Mouse (Mus musculus) urinary bladder, postnatal 25 days (tissue): ENCODE data around the gene Dennd2a.

Experiments
- DNase-seq: peaks from one replicate; pipeline ENCODE4 v3.0.0; 2022; ENCODE audit warnings: low spot score

The Dennd2a gene

DNA sequence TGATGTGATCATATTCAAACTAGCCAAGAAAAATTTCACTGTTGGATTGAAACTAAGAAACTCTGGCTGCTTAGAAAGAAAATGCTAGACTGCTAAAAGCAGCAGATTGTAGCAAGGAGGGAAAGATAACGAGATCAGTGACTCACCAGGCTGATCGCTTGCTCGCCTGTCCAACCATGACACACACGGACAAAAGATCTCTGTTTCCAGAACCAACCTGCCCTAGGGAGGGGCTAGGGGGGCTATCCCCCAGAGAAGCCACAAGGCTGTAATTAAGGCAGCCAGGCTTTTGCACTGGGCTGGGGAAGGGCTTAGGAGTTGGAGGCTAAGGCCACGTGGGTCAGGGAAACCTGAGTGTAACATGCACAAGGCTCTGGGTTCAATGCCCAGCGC, 41.9 kb downstream of the Dennd2a start:
- DNase-seq, result no peak

DNA sequence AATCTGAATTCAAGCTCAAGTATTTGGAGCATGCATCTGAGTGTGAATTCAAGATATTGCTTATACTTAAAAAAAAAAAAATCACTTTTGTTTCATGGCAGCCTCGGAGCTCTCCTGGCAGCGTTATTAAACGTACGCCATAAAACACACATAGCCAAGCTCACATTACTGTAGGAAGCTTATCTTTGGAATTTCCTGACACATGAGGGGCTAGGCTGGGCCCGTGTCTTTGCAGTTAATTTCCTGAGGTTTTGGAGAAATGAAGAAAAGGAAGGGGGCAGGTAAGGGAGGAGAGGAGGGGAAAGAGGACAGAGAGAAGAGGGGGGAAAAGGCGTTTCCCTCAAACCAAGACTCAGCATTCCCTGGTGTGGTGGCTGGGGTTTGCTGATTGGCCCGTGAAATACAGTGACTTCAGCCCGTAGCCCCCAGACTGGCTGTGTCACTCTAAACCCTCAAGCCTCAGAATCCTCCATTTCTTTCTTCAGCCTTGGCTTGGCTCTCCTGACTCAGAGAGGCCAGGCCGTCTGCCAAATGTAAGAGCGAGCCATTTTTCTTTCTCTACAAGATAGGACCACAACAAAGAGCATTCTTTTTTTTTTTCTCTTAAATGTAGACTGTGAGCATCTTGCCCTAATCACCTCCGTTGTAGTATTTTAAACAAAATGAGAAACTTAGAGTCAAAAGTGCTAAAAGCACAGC, 42.5 kb downstream of the Dennd2a start:
- no peak for DNase-seq

DNA sequence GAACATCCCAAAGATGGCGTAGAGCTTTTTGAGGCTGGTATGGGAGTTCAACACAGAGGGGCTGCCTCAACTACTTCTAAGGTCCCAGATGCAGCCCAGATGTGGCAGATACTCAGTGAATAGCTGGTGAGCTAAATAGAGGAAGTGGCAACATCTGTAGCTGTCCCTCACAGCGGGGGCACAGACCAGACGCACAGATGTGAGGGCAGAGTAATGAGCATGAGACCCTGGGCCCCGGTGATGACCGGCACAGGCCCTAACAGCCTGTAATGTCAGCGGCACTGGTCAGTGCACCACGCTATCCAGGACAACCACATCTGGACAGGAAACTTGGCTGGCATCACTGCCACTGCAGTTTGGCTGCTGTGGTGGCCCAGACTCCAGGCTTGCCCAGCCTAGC, 54.2 kb downstream of the Dennd2a start:
- DNase-seq, result no peak

DNA sequence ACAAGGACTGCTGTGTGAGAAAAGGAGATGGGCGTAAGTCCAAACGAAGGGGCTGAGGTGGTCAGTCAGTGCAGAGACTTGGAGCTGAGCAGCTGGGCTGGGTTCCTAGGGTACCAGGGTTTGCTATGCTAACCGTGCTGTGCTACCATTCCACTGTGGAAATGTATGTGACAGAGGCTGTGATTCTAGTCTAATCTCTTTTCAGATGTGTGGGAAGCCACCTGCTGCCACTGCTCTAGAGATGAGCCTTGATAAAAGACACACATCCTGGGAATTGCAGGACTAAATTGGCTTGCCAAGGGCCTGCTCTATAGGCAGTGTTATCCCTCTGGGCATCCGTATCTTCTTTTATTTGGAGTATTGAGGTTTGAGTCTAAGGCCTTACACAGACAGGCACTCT, 60.5 kb downstream of the Dennd2a start:
- DNase-seq, result no peak

DNA sequence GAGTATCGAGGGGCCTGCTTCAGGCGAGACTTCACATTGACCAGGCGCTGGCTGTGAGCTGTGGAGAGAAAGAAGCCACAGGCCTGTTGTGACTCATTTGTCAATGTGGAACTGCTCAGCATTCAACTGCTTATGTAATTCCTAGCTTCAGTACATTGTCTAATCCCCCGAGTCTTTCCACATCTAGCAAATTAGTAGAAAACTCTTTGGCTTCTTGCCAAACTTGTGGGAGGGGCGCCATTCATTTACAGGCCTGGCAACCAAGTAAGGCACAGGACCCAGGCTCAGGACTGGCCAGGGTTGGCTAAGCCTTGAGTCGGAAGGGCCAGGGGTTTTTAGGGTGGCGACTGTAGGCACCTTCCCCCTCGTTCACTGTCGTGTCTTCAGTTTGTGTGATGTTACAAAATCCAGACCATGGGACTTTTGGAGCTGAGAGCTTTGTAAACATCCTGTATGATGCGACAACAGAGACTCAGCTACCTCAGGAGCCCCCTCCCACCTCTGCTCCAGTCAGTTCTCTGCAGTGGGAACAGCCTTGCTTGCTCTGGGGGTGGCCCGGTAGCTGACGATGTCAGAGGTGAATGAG, 64.4 kb downstream of the Dennd2a start:
- DNase-seq, result peak; percentile 31

DNA sequence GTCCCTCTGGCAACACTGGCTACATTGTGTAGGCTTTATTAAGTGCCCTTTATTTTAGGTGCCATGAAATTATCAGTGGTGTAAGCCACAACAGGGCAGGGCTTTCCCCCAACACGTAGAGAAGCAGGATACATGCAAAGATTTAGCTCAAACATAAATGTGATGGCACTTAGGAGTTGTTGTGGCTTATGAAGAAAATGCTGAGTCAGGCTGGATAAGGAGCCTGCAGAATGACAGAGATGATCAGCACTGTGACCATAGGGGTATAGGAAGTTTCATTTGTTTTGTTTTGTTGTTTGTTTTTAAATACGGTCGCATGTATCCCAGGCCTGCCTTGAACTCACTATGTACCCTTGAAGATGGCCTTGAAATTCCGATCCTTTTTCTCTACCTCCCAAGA, 65.5 kb downstream of the Dennd2a start:
- no peak for DNase-seq

DNA sequence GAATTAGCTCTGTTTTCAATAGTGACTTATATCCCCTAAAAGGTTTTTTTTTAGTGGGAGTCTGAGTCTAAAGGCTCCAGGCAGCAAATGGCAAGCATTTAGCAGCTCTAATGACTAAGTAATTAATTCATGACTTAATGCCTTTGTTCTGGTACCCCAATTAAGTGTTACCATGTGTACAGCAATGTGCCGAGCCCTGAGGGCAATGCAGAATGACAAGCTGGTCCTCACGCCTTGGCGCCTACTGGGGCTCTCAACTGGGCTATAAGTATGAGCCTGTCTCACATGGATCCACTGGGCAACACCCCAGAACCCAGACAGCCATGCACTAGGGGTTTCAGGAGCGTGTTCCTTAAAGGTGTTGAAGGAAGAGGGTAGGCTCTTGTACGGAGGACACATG, 66.5 kb downstream of the Dennd2a start:
- no peak for DNase-seq

DNA sequence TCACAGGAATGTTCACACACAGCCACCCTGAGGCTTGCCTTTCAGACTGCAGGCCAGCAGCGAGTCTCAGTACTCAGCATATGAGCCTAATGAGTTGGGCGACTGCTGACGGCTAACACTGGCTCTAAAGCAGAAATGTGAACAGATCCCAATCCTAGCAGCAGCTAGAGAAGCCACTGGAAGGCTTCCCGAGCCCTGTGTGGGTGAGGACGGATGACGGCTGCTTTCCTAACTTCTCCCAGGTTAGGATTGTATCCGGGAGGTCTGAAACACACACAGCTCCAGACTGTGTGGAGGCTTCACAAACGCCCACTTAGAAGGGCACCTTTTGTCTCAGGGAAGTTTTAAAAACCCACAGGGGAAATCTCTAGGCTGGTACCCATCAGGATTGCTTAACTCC, 69.4 kb downstream of the Dennd2a start:
- no peak for DNase-seq

DNA sequence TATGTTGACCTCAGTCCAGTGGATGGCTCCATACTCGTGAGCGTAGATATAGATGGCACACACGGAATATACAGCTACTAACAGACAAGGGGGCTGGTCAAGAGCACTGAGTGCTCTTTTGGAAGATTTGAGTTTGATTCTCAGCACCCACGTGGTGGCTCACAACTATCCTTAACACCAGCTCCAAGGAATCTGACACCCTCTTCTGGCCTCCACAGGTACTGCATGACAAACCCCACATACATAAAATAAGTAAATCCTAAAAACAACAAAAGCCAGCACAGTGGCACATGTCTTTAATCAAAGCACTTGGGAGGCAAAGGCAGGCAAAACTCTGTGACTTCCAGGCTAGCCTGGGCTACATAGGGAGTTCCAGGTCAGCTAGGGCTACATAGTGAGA, 74.0 kb downstream of the Dennd2a start:
- no peak for DNase-seq

DNA sequence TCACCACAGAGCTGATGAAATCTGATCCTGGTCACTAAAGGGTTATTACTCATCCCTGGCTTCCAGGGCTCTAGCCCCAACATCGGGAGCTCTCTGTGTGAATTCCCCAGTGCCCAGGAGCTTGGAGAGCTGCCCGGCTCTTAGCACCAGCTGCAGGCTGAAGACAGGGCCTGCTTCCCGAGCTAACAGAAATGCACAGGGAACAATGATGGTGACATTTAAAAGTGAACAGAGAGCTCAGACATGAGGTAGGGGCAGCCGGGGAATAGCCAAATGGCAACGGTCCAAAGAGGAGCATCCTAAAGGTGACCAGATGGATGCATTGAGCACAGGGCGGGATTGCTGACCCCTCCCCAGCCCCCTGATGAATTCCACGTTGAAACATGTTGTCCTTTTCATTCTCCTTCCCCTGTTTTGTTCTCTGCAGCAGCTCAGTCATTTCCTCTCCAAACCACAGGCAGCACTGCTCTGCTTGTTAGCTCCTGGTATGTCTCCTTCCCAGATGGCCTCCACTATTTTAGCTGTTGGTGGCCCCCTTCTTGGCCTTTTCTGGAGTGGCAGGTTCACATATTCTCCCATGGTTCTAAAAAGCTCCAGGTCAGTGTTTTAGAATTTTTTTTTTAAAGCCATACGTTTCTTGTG, 79.0 kb downstream of the Dennd2a start:
- DNase-seq, result no peak

DNA sequence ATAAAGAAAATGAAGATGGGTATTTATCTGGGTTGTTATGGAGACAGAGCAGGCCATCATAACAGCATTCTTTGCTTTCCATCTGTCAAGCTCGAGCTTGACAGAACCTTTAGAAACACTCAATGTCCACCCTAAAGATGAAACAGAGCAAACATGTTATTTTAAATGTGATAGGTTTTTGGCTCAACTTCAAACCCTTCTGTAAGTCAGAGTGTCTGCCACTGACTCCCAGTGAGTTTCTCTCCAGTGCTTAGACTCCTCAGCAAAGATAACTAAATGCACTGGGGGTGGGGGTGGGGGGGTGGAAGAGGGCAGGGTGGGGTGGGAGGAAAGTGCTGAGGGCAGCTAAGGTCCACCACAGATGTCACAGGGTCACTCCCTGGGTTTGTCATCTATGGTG, 81.0 kb downstream of the Dennd2a start:
- DNase-seq, result no peak

DNA sequence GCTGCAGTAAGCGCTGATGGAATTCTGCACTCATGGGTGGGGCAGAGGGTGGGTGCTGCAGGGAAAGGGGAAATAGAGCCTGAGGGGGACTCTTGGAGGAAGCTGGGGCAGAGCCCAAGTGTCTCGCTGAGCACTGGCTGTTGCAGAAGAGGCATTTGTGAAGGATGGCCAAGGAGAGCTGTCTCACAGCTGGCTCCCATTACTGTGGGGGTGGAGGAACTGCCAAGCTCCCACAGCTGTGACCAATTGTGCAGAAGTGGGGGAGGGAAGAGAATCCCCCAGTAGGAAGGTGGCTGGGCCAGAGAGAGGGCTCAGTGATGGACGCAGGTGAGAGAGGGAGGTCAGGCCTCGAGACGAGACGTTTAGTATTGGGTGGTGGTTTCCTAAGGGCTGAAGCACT, 83.2 kb downstream of the Dennd2a start:
- DNase-seq, result peak; percentile 22

DNA sequence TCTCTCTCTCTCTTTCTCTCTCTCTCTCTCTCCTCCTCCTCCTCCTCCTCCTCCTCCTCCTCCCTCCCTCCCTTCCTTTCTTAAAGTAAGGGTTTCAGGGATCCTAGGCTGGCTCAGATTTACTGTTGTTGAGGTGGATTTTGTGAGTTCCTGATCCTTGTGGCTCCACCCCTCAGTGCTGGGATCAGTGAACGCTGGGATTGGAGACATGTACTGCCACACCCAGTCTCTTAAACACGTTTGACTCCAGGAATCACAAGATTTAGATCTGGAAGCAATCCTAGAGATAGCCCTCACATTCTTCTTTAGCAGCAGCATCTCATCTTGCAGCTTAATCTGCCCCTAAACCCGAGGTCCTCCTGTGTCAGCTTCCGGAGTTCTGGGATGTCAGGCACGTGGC, 84.8 kb downstream of the Dennd2a start:
- no peak for DNase-seq

DNA sequence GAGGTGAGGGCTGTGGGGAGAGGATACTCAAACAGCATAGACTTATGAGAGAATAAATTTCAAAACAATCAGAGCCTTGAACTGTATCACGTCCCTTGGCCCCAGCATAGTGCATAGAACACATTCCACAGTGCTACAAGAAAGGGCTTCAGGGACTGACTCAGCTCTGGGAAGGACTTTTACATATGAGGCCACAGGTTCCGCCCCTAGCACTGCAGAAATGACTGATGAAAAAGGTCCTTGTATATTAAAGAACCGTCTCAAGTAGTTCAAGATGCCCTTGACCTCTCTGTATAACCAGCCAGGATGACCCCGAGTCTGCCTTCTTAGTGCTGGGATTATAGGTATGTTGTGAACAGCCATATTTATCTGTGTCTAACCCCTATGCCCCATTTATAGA, 85.4 kb downstream of the Dennd2a start:
- DNase-seq, result no peak

DNA sequence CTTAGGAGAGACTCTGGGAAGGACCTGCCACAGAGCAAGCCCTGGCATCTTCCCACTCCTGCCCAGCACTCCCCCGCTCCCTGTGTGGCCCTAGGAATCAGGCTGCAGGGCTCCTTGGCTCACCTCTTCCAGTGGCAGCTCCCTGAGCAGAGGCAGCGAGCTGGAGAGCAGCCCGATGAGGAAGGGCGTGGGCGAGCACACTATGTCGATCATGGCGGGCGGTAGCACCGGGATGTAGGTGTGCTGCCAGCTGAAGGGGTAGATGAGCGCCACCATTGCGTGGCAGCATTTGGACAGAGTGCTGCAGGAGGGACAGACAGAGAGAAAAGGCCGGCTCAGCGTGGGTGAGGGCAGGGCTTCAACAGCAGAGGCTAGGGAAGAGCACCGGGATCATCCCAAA, 87.6 kb downstream of the Dennd2a start:
- DNase-seq, result no peak

DNA sequence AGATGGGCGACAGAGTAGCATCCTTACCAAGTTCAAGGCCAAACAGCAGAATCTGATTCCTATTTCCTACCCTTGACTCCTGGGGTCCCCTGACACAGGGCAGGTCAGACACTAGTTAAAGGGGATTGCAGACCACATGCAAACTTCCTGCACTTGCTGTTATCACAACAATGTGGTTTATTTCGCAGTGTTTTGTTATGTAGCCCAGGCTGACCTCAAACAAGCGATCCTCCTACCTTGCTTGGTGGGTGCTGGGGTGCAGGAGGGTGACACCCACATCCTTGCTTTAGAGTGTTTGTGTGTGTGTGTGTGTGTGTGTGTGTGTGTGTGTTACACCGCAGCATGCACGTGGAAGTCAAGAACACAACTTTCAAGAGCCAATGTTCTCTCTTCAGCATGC, 88.2 kb downstream of the Dennd2a start:
- DNase-seq, result no peak

DNA sequence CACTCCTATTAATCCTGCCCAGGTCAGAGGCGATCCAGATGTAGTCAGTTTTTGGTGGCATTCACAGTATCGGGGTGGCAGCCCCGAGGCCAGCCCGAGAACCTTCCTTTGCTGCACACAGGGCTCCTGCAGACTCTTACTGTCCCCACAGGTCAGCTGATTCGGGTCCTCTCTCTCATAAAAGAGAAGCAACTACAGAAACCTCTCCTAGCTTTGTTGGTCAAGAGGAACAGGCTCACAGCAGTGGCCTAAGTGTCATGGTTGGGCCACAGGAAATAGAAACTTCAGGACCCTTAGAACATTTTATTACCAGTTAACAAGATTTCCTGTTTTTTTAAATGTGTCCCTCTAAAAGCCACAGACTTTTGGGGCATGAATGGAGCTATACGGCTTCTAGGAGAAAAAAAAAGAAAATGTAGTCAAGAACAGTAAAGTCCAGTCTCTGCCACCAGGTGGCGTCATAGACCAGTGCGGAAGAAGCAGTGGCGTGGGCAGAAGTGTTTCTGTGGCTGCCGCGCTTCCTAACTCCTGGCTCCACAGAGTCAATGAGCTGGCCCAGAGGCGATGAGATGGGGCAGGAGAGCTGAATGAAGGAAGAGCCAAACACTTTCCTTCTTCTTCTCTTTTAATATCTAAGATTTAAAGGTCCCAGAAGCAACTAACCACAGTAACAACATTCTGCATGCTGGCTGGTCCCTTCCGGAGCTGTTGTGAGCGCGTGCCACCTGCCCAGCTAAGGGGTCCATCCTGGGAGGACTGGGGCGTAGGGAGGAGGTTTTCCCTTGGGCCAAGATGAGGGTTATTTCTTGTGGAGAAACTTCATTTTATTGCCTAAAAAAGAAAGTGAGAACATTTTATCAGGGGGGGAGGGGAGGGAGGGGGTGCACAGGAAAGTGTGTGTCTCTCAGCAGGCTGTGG, 94.8 kb downstream of the Dennd2a start:
- peak; percentile 79 for DNase-seq

DNA sequence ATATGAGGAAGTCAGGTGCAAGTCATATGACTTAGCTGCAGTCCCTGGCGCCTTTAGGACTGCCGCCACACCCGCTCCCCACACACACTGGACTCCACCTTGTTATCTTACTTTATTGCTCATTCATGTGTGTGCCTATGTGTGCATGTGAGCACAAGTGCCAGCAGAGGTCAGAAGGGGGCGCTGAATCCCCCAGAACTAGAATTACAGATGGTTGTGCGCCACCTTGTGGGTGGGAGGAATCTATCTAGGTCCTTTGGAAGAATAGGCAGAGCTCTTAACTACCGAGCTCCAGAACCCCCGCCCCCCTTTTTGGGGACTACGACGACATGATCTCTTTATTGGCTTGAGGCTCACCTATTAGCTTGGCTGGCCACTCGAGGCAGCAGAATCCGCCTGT, 97.6 kb downstream of the Dennd2a start:
- DNase-seq, result no peak

DNA sequence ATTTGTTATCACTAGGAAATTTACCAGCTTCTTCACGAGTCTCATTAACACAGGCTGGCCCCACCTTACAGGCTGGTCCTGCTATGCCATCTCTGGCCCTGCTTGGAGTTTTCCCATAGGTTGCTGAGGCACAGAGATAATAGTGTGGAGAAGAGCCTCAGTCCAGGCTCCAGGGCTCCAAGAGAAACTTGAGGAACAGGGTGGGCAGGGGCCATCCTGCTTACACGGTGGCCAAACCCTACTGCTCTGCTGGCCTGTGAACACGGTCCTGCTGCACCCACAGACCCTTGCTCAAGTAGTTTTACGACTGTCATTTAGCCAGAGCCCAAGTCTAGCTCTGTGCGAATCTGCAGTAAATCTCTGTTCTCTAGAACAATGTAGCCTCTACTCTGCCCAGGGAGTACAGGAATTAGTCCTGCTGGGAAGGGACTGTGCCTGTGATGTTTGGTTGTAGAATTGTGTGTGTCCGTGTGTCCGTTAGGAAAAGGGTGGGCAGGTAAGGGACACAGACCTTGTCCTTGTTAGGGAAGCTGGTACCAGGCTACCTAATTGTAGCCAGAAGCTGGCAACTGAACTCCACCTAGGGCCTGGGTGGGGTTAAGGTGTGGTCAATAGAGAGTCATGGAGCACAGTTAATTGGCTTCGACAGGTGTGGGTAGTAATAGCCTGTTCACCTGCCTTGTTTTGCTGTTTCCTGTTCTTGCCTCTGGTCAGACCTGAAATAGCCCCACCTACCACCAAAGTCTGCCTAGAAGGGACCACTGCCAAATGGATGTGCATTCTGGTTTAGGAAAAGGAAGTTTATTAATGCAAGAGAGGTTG, 102.1 kb downstream of the Dennd2a start:
- DNase-seq, result no peak

DNA sequence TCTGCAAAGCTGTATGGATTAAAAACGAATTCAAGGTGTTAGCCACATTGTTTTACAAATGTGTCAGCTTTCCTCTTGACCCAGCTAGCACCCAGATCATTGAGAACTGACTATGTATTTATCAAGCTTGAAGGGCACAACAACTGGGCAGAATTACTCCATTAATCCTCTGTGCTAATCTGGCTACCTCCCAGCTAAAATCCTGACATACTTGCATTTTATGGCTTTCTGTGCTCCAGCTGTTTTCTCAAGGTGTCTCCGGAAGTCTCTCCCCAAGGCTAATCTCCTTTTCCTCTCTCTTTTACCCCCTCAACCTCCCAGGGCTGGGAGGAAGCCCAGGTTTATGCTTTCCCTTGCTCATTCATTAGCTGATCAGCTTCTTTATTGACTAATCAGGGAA, 103.1 kb downstream of the Dennd2a start:
- no peak for DNase-seq

DNA sequence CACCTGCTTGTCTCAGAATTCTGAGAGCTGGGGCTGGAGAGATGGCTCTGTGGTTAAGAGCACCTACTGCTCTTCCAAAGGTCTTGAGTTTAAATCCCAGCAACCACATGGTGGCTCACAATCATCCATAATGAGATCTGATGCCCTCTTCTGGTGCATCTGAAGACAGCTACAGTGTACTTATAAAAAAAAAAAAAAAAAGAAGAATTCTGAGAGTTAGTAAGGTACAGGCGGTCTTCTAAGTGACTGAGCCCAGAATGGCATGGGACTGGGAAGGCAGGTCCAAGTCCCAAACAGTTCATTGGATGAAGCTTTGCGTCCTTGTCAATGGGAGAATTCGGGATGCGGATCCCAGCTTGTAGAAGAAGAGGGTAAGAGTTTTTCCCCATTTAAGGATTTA, 104.1 kb downstream of the Dennd2a start:
- DNase-seq, result no peak

DNA sequence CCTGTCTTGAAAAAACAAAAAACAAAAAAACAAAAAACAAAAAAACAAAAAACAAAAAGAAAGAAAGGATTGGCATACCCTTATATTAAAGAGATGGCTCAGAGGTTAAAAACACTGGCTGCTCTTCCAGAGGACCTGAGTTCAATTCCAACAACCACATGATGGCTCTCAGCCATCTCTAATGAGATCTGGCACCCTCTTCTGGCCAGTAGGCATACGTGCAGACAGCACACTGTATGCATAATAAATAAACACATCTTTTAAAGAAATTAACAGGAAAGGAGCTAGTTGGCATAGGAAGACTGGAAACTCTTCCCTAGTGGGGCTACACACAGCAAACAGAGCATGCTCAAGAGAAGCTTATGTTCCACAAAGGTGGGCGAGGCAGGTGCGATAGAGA, 106.6 kb downstream of the Dennd2a start:
- no peak for DNase-seq
